Comparison of ENCODE assay signal across 9 mouse cellular contexts in genomic region chr7:45406157-45407156, GRCm38 (mm10). TPM values are rescaled to one million over a fixed set of nuclear protein-coding genes. Genes with fewer than 3 reads are reported as not detected.
DNase-seq lines count a peak whose midpoint lies in the region; ATAC-seq and TF ChIP-seq lines count a peak whose summit lies in the region.
"Had no signal": no experiment of that assay in that cellular context is flagged by ENCODE, and none has a peak within 500 bp of the region (broad histone marks: within the 10 kb centered on the region; RNA-seq: fewer than 3 reads in every experiment).

No protein-coding gene starts in this region.

- peak overlapping the region; percentile 33 for H3K4me3 ChIP-seq in embryonic facial prominence, embryonic 11.5 days (ENCODE audit: low read depth, low read length)
- H3K4me3 ChIP-seq in heart, embryonic 15.5 days = peak overlapping the region; percentile 55
- no peak overlapping the region for H3K4me3 ChIP-seq in myocyte

- H3K36me3 ChIP-seq in embryonic facial prominence, embryonic 11.5 days (replicated peaks; ENCODE audit: control insufficient read depth, insufficient read depth, low read depth, low read length) = no peaks in the 10 kb centered on the region
- H3K36me3 ChIP-seq in heart, embryonic 15.5 days = no peaks in the 10 kb centered on the region
- H3K36me3 ChIP-seq in myocyte (ENCODE audit: control insufficient read depth, insufficient read depth) = no peaks in the 10 kb centered on the region

- under 1% methylated on average over 111 of the region's 114 CpGs for WGBS in embryonic facial prominence, embryonic 11.5 days
- 1% methylated on average over 114 of the region's 114 CpGs for WGBS in heart, embryonic 15.5 days

- peak; percentile 45 for DNase-seq in adrenal gland, adult 2 months
- DNase-seq in adrenal gland, adult 8-10 months = no peak
- DNase-seq in embryonic facial prominence, embryonic 11.5 days (ENCODE audit: low spot score) = no peak
- peak; percentile 43 to 52 for DNase-seq in kidney, postnatal 4 days
- no peak for DNase-seq in c-Kit-positive CD71-positive TER-119-positive erythroid progenitor cells, embryonic 14.5 days (ENCODE audit: low spot score)
- DNase-seq in frontal cortex, postnatal 10 days (ENCODE audit: low spot score in 2 of 2) = no peak

- H3K4me1 ChIP-seq in embryonic facial prominence, embryonic 11.5 days (ENCODE audit: control insufficient read depth, insufficient read depth, low read length) = peaks cover 3% of the 10 kb centered on the region
- H3K4me1 ChIP-seq in heart, embryonic 15.5 days (replicated peaks) = peaks cover 18% of the 10 kb centered on the region

- H3K27me3 ChIP-seq in embryonic facial prominence, embryonic 11.5 days (ENCODE audit: control insufficient read depth, insufficient read depth, low read length) = peaks cover 46% of the 10 kb centered on the region
- peaks cover 65% of the 10 kb centered on the region for H3K27me3 ChIP-seq in heart, embryonic 15.5 days
- peaks cover 26% of the 10 kb centered on the region for H3K27me3 ChIP-seq in myocyte (ENCODE audit: control insufficient read depth, insufficient read depth, insufficient read length)

- ATAC-seq in embryonic facial prominence, embryonic 11.5 days (replicated peaks; ENCODE audit: insufficient number of reproducible peaks, low FRiP score, low TSS enrichment, low read depth) = no peak
- no peak; the same call in 1 of the 2 replicates for ATAC-seq in heart, embryonic 15.5 days (replicated peaks; ENCODE audit: insufficient number of reproducible peaks, insufficient read depth, low FRiP score, low read depth)

- no peaks in the 10 kb centered on the region for H3K79me2 ChIP-seq in myocyte (ENCODE audit: control insufficient read depth, insufficient read depth)

- H3ac ChIP-seq in myocyte (ENCODE audit: control insufficient read depth, insufficient read length) = no peak overlapping the region

- H3K9ac ChIP-seq in embryonic facial prominence, embryonic 11.5 days (replicated peaks; ENCODE audit: low read length) = peak overlapping the region; percentile 33
- peak overlapping the region; percentile 40 for H3K9ac ChIP-seq in heart, embryonic 15.5 days

- peak overlapping the region; percentile 50 for H3K4me2 ChIP-seq in embryonic facial prominence, embryonic 11.5 days (ENCODE audit: low read depth, low read length)
- H3K4me2 ChIP-seq in heart, embryonic 15.5 days = peak overlapping the region; percentile 83
- H3K4me2 ChIP-seq in myocyte (ENCODE audit: low read depth) = peak overlapping the region; percentile 67

- no peak overlapping the region for H3K27ac ChIP-seq in embryonic facial prominence, embryonic 11.5 days (replicated peaks; ENCODE audit: low read depth, low read length)
- H3K27ac ChIP-seq in heart, embryonic 15.5 days = no peak overlapping the region

- peak; percentile 24 for TF ChIP-seq POLR2A in myocyte (IDR thresholded peaks at IDR 0.05; ENCODE audit: insufficient read length, low read depth)

- no peaks in the 10 kb centered on the region for H3K9me3 ChIP-seq in embryonic facial prominence, embryonic 11.5 days (replicated peaks; ENCODE audit: control insufficient read depth, low read length)
- no peaks in the 10 kb centered on the region for H3K9me3 ChIP-seq in heart, embryonic 15.5 days (replicated peaks)

TF ChIP-seq in myocyte, 11 proteins besides CTCF, POLR2A, EP300 and RAD21:
- TF ChIP-seq TCF3 (IDR thresholded peaks at IDR 0.05; ENCODE audit: insufficient read length, low read depth) (no peak), CEBPB (IDR thresholded peaks at IDR 0.05; ENCODE audit: insufficient read depth, poor library complexity, severe bottlenecking) (no peak), POLR2AphosphoS2 (IDR thresholded peaks at IDR 0.05; ENCODE audit: insufficient read length, low read depth) (no peak), MYOG (IDR thresholded peaks at IDR 0.05; ENCODE audit: control insufficient read depth in 1 of 3, insufficient read depth in 1 of 3, insufficient read length in 2 of 3, low read depth in 2 of 3) (no peak), SRF (IDR thresholded peaks at IDR 0.05; ENCODE audit: control insufficient read depth, insufficient read length, low read depth) (no peak), MYOD1 (IDR thresholded peaks at IDR 0.05; ENCODE audit: control insufficient read depth in 1 of 3, insufficient read length in 2 of 3, low read depth in 2 of 3) (peak in 1 of 3 experiments; percentile 7), E2F4 (IDR thresholded peaks at IDR 0.05; ENCODE audit: insufficient read depth) (no peak)

RNA-seq across cellular contexts. Expression of gene Kcna7, which starts 1.0 kb away (rescaled TPM):
- not detected for total RNA-seq in adrenal gland, adult 2 months (2021)
- polyA plus RNA-seq in adrenal gland, adult 2 months (2012; rRNA removed) = not detected in 2 replicates
- not detected for total RNA-seq in adrenal gland, adult 8-10 months (2022)
- not detected in 2 replicates for polyA plus RNA-seq in embryonic facial prominence, embryonic 11.5 days (2014; fragmentation: Nextera tagmentation; extraction: Ambion mirVana)
- polyA plus RNA-seq in heart, embryonic 15.5 days (2015; fragmentation: Nextera tagmentation; extraction: Ambion mirVana) = 0.33 and 0.58 TPM in 2 replicates
- polyA plus RNA-seq in myocyte (2012; fragmentation: generic; extraction: Trizol) = 0.65 TPM
- total RNA-seq: hematopoietic stem cell, adult 5-6 weeks had no signal

RNA-seq across cellular contexts. Expression of gene Ntf5, which starts 7.0 kb away (rescaled TPM):
- not detected for total RNA-seq in adrenal gland, adult 2 months (2021)
- polyA plus RNA-seq in adrenal gland, adult 2 months (2012; rRNA removed) = not detected in 2 replicates
- under 1 TPM in 3 of 4 experiments, not detected in 1; 0.13 to 0.22 (median 0.20) TPM for total RNA-seq in adrenal gland, adult 8-10 months (2022)
- polyA plus RNA-seq in embryonic facial prominence, embryonic 11.5 days (2014; fragmentation: Nextera tagmentation; extraction: Ambion mirVana) = 3.9 and 5.1 TPM in 2 replicates
- polyA plus RNA-seq in heart, embryonic 15.5 days (2015; fragmentation: Nextera tagmentation; extraction: Ambion mirVana) = 0.81 and 1.6 TPM in 2 replicates
- polyA plus RNA-seq in myocyte (2012; fragmentation: generic; extraction: Trizol) = 1.9 TPM

RNA-seq across cellular contexts. Expression of gene Snrnp70, which starts 10.9 kb away (rescaled TPM):
- total RNA-seq in adrenal gland, adult 2 months (2021) = 100 to 1,000 TPM; 219 to 278 TPM
- polyA plus RNA-seq in adrenal gland, adult 2 months (2012; rRNA removed) = 230 and 236 TPM in 2 replicates
- 100 to 1,000 TPM; 232 to 563 (median 376) TPM for total RNA-seq in adrenal gland, adult 8-10 months (2022)
- polyA plus RNA-seq in embryonic facial prominence, embryonic 11.5 days (2014; fragmentation: Nextera tagmentation; extraction: Ambion mirVana) = 71.6 and 75.0 TPM in 2 replicates
- 123 and 146 TPM in 2 replicates for polyA plus RNA-seq in heart, embryonic 15.5 days (2015; fragmentation: Nextera tagmentation; extraction: Ambion mirVana)
- polyA plus RNA-seq in myocyte (2012; fragmentation: generic; extraction: Trizol) = 189 TPM

RNA-seq across cellular contexts. Expression of gene Lhb, which starts 14.2 kb away (rescaled TPM):
- total RNA-seq in adrenal gland, adult 2 months (2021) = not detected
- not detected in 2 replicates for polyA plus RNA-seq in adrenal gland, adult 2 months (2012; rRNA removed)
- total RNA-seq in adrenal gland, adult 8-10 months (2022) = not detected
- polyA plus RNA-seq in embryonic facial prominence, embryonic 11.5 days (2014; fragmentation: Nextera tagmentation; extraction: Ambion mirVana) = not detected in 2 replicates
- not detected in 2 replicates for polyA plus RNA-seq in heart, embryonic 15.5 days (2015; fragmentation: Nextera tagmentation; extraction: Ambion mirVana)
- 0.07 TPM for polyA plus RNA-seq in myocyte (2012; fragmentation: generic; extraction: Trizol)
- total RNA-seq: hematopoietic stem cell, adult 5-6 weeks had no signal

RNA-seq across cellular contexts. Expression of gene Gys1, which starts 28.2 kb away (rescaled TPM):
- total RNA-seq in adrenal gland, adult 2 months (2021) = 10 to 100 TPM; 46.4 to 57.6 TPM
- 64.0 and 82.1 TPM in 2 replicates for polyA plus RNA-seq in adrenal gland, adult 2 months (2012; rRNA removed)
- total RNA-seq in adrenal gland, adult 8-10 months (2022) = 10 to 100 TPM; 28.5 to 33.9 (median 29.8) TPM
- polyA plus RNA-seq in embryonic facial prominence, embryonic 11.5 days (2014; fragmentation: Nextera tagmentation; extraction: Ambion mirVana) = 28.7 and 30.7 TPM in 2 replicates
- 111 and 113 TPM in 2 replicates for polyA plus RNA-seq in heart, embryonic 15.5 days (2015; fragmentation: Nextera tagmentation; extraction: Ambion mirVana)
- 125 TPM for polyA plus RNA-seq in myocyte (2012; fragmentation: generic; extraction: Trizol)

Comparison
In these comparisons a context has a peak if more than half of its experiments do, and no peak if none do; other contexts are left out.
1. DNase-seq: peak in adrenal gland, adult 2 months (single experiment) and kidney, postnatal 4 days (2 of 2); none in adrenal gland, adult 8-10 months (single experiment), embryonic facial prominence, embryonic 11.5 days (single experiment), c-Kit-positive CD71-positive TER-119-positive erythroid progenitor cells, embryonic 14.5 days (single experiment) and frontal cortex, postnatal 10 days (0 of 2).
2. Peak in every context shown above with its lines, with median percentiles within 50 percentile points of each other: H3K4me2 ChIP-seq.